Mouse (Mus musculus) CH12.LX (cell line): ENCODE results near the gene Plppr3. TPM values are rescaled to one million over a fixed set of nuclear protein-coding genes. Genes with fewer than 3 reads are reported as not detected.

Experiments used
- DNase-seq: peaks from one replicate; pipeline ENCODE4 v3.0.0-alpha.2; 2013; ENCODE audit errors: extremely low read depth
- H3K27ac ChIP-seq: 2 replicates; pipeline ENCODE4 v1.5.1; 2012; ENCODE audit warnings: low read depth, mild to moderate bottlenecking, control low read depth, moderate library complexity; ENCODE audit not compliant: insufficient read depth
- H3K27me3 ChIP-seq: replicated peaks from 2 replicates; pipeline ENCODE3; 2012; ENCODE audit warnings: inconsistent platforms
- H3K36me3 ChIP-seq, 2 experiments: replicated peaks in 1 of 2; 2 replicates each; pipeline versions ENCODE3 to v1.6.1; 2012; ENCODE audit warnings: inconsistent platforms in 1 of 2, low read length in 1 of 2, mild to moderate bottlenecking in 1 of 2, mixed read lengths in 1 of 2, moderate library complexity in 1 of 2; ENCODE audit not compliant: control insufficient read depth in 1 of 2, insufficient read depth in 1 of 2
- H3K4me1 ChIP-seq, 2 experiments: 2 replicates each; pipeline ENCODE4 v1.6.1; 2012; ENCODE audit warnings: inconsistent platforms in 1 of 2, moderate library complexity in 1 of 2; ENCODE audit not compliant: insufficient read depth in 2 of 2, control insufficient read depth in 1 of 2
- H3K4me2 ChIP-seq: 2 replicates; pipeline ENCODE4 v1.6.1; 2012; ENCODE audit warnings: low read depth, mild to moderate bottlenecking, control low read depth; ENCODE audit not compliant: poor library complexity, insufficient read depth, severe bottlenecking
- H3K4me3 ChIP-seq, 3 experiments: fragments of 150-350 bp in 1 of 3; sonication (generic) in 1 of 3; replicated peaks in 1 of 3; 2 replicates each; pipeline versions ENCODE3 to v1.5.1; 2011 to 2012; ENCODE audit warnings: low read depth in 2 of 3, low read length in 2 of 3, mild to moderate bottlenecking in 2 of 3, moderate library complexity in 2 of 3, control low read depth in 1 of 3, improper control_type of control experiment in 1 of 3, inconsistent platforms in 1 of 3, mixed read lengths in 1 of 3; ENCODE audit not compliant: poor library complexity in 1 of 3
- H3K79me2 ChIP-seq: replicated peaks from 2 replicates; pipeline ENCODE4 v1.6.1; 2012; ENCODE audit warnings: mild to moderate bottlenecking, moderate library complexity; ENCODE audit not compliant: control insufficient read depth, poor library complexity, insufficient read depth, severe bottlenecking; ENCODE audit errors: extremely low read depth
- H3K9ac ChIP-seq: 2 replicates; pipeline ENCODE4 v1.6.1; 2012; ENCODE audit warnings: low read depth, mild to moderate bottlenecking, control low read depth, moderate library complexity; ENCODE audit not compliant: insufficient read depth
- H3K9me3 ChIP-seq: replicated peaks from 2 replicates; pipeline ENCODE3; 2012; ENCODE audit warnings: low read length, inconsistent platforms, mixed read lengths
- CHD1 ChIP-seq: IDR thresholded peaks from 2 replicates; pipeline ENCODE4 v1.6.1; 2012; ENCODE audit warnings: low read depth, low read length, improper control_type of control experiment, inconsistent platforms
- CHD2 ChIP-seq: IDR thresholded peaks from 2 replicates; pipeline ENCODE4 v1.6.1; 2011; ENCODE audit warnings: low read length, improper control_type of control experiment
- ELF1 ChIP-seq: IDR thresholded peaks from 2 replicates; pipeline ENCODE4 v1.6.1; 2014; ENCODE audit warnings: low read depth, mild to moderate bottlenecking, inconsistent platforms, low read length, improper control_type of control experiment
- HCFC1 ChIP-seq: IDR thresholded peaks from 2 replicates; pipeline ENCODE4 v1.6.1; 2012; ENCODE audit warnings: low read depth, mild to moderate bottlenecking, inconsistent platforms, low read length, improper control_type of control experiment
- IRF4 ChIP-seq: IDR thresholded peaks from 2 replicates; pipeline ENCODE4 v1.6.1; 2014; ENCODE audit warnings: low read depth, mild to moderate bottlenecking, inconsistent platforms, low read length, improper control_type of control experiment
- JUN ChIP-seq: IDR thresholded peaks from 2 replicates; pipeline ENCODE4 v1.6.1; 2011; ENCODE audit warnings: low read depth, mild to moderate bottlenecking, low read length, improper control_type of control experiment, moderate library complexity; ENCODE audit not compliant: insufficient read depth
- KAT2A ChIP-seq: IDR thresholded peaks from 2 replicates; pipeline ENCODE4 v1.6.1; 2012; ENCODE audit warnings: low read length, improper control_type of control experiment, inconsistent platforms; ENCODE audit not compliant: insufficient replicate concordance
- POLR2A ChIP-seq: IDR thresholded peaks from 2 replicates; pipeline ENCODE4 v1.6.1; 2011; ENCODE audit warnings: low read depth, mild to moderate bottlenecking, improper control_type of control experiment, low read length
- POLR2AphosphoS2 ChIP-seq: IDR thresholded peaks from 2 replicates; pipeline ENCODE4 v1.6.1; 2011; ENCODE audit warnings: low read depth, low read length, improper control_type of control experiment
- RAD21 ChIP-seq: IDR thresholded peaks from 2 replicates; pipeline ENCODE4 v1.6.1; 2011; ENCODE audit warnings: low read depth, mild to moderate bottlenecking, low read length, improper control_type of control experiment, moderate library complexity
- RCOR1 ChIP-seq: conservative IDR thresholded peaks from 2 replicates; pipeline ENCODE4 v1.6.1; 2012; ENCODE audit warnings: low read depth, mild to moderate bottlenecking, inconsistent platforms, low read length, improper control_type of control experiment
- SIN3A ChIP-seq: IDR thresholded peaks from 2 replicates; pipeline ENCODE4 v1.6.1; 2012; ENCODE audit warnings: low read length, improper control_type of control experiment, inconsistent platforms
- TCF12 ChIP-seq: IDR thresholded peaks from 2 replicates; pipeline ENCODE4 v1.6.1; 2014; ENCODE audit warnings: low read depth, mild to moderate bottlenecking, inconsistent platforms, low read length, improper control_type of control experiment
- UBTF ChIP-seq: IDR thresholded peaks from 2 replicates; pipeline ENCODE4 v1.6.1; 2012; ENCODE audit warnings: low read depth, mild to moderate bottlenecking, inconsistent platforms, low read length, improper control_type of control experiment, moderate library complexity
- ZC3H11A ChIP-seq: IDR thresholded peaks from 2 replicates; pipeline ENCODE4 v1.6.1; 2012; ENCODE audit warnings: low read depth, mild to moderate bottlenecking, inconsistent platforms, low read length, improper control_type of control experiment
- ZKSCAN1 ChIP-seq: IDR thresholded peaks from 2 replicates; pipeline ENCODE4 v1.6.1; 2012; ENCODE audit warnings: low read depth, inconsistent platforms, low read length, improper control_type of control experiment, borderline replicate concordance
- ZMIZ1 ChIP-seq: IDR thresholded peaks from 2 replicates; pipeline ENCODE4 v1.6.1; 2012; ENCODE audit warnings: low read depth, mild to moderate bottlenecking, inconsistent platforms, low read length, improper control_type of control experiment
- ZNF384 ChIP-seq: IDR thresholded peaks from 2 replicates; pipeline ENCODE4 v1.6.1; 2012; ENCODE audit warnings: low read depth, low read length, improper control_type of control experiment, inconsistent platforms
- dilution Hi-C: fragments of 300-500 bp; cut with MboI; formaldehyde crosslinking; loops from 2 replicates; pipeline ENCODE4 v1.14.3; 2020; ENCODE audit warnings: low sequenced_read_pairs; ENCODE audit not compliant: extremely low pct_unique_long_range_greater_than_20kb, extremely low pct_ligation_motif_present
- in situ Hi-C: fragments of 300-500 bp; cut with MboI; formaldehyde crosslinking; loops from 3 replicates; pipeline ENCODE4 v1.14.3; 2019; ENCODE audit warnings: low sequenced_read_pairs, low pct_ligation_motif_present, low pct_unique_long_range_greater_than_20kb, mixed read lengths
- polyA plus RNA-seq: library from polyadenylated mRNA; unstranded; fragments of >175 nt; gene quantifications from 2 replicates; pipeline ENCODE4 v1.2.1, GENCODE M21; 2012; ENCODE audit warnings: low read depth; ENCODE audit not compliant: insufficient read length
- total RNA-seq, 2 experiments: library from RNA; depleted of rRNA; stranded (reverse); fragments of 300-350 nt in 1 of 2; fragments of >200 nt in 1 of 2; gene quantifications; 2 replicates each; pipeline ENCODE4 v1.2.3; 2012 to 2014

Gene Plppr3
- total and polyA plus RNA-seq, 3 experiments: 0.47 to 3.4 TPM; not detected in 1

- H3K4me1 ChIP-seq: no peaks in the 10 kb centered on the region
- H3K9me3 ChIP-seq: peaks cover 5% of the 10 kb centered on the region
- DNase-seq: no peak
- no peak for TF ChIP-seq CHD2
- peak; percentile 71 for TF ChIP-seq ZNF384
- TF ChIP-seq, all 38 proteins: peak for 1
- dilution Hi-C loops: no loop called here
- Histone ChIP-seq H3K36me3 (no peaks in the 10 kb centered on the region), H3K27me3 (peaks cover 7% of the 10 kb centered on the region), H3K4me3 (no peak overlapping the region), H3K27ac (no peak overlapping the region), H3K4me2 (no peak overlapping the region), H3K79me2 (no peaks in the 10 kb centered on the region), H3K9ac (no peak overlapping the region)
- in situ Hi-C loops: no loop called here
These were observed 33.5 kb downstream of the Plppr3 start for GRCm38 (mm10) chr10:79840644-79841551.

- Histone ChIP-seq H3K9me3 (peaks cover 5% of the 10 kb centered on the region), H3K4me3 (no peak overlapping the region), H3K27me3 (peaks cover 7% of the 10 kb centered on the region), H3K4me2 (no peak overlapping the region), H3K9ac (no peak overlapping the region), H3K4me1 (no peaks in the 10 kb centered on the region), H3K79me2 (no peaks in the 10 kb centered on the region), H3K36me3 (no peaks in the 10 kb centered on the region), H3K27ac (no peak overlapping the region)
- TF ChIP-seq ZNF384 (no peak), CHD1 (no peak), RCOR1 (no peak), ELF1 (no peak), POLR2A (no peak), ZKSCAN1 (no peak), HCFC1 (no peak), RAD21 (no peak), JUN (no peak), POLR2AphosphoS2 (no peak), ZMIZ1 (no peak), ZC3H11A (no peak), UBTF (no peak), CHD2 (no peak), TCF12 (no peak), SIN3A (no peak), IRF4 (no peak), KAT2A (no peak)
- dilution Hi-C loops (no loop called here), in situ Hi-C loops (no loop called here)
- DNase-seq: no peak
These were observed 34.3 kb downstream of the Plppr3 start for GRCm38 (mm10) chr10:79840091-79840490.
